Mouse (Mus musculus): ENCODE results near the gene Htra2.

DNA sequence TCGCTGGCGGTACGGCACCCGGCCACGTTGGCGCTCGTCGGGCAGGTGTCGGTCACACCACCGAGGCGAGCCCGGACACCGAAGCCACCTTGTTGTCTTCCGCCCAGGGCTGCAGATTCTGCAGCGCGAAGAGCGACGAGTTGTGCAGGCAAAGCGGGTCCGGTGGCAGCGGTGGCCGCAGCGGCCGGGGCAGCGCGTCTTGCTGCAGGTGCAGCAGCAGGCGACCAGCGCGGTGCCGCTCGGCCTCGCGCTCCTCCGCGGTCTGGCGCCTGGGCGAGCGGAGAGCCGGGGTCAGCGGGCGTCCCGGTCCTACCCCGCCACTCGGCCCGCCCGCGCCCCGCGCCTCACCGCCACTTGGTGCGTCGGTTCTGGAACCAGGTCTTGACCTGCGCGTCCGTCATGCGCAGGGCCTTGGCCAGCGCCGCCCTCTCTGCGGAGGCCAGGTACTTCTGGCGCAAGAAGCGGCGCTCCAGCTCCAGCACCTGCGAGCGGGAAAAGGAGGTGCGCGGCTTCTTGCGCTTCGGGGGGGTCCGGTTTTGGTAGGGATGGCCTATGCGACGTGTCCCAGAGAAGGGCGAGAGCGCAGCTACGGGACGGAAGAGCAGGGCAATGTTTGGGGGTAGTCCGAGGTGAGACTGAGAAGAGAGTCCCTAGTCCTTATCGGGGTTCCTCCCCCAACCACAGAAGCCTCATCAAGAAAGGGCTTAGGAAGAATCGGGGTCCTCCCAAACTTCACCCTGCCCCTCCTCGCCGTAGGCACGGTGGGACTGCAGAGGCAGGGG, 13.8 kb upstream of the Htra2 start:
- TF ChIP-seq CTCF (IDR thresholded peaks at IDR 0.05; ENCODE audit: low read depth, low read length) (no peak), EP300 (IDR thresholded peaks at IDR 0.05; ENCODE audit: insufficient read depth, low read depth, low read length) (no peak), POLR2A (IDR thresholded peaks at IDR 0.05; ENCODE audit: insufficient read depth, low read length) (no peak)
